ENCODE assay signal across 11 mouse cellular contexts in the genomic region with DNA sequence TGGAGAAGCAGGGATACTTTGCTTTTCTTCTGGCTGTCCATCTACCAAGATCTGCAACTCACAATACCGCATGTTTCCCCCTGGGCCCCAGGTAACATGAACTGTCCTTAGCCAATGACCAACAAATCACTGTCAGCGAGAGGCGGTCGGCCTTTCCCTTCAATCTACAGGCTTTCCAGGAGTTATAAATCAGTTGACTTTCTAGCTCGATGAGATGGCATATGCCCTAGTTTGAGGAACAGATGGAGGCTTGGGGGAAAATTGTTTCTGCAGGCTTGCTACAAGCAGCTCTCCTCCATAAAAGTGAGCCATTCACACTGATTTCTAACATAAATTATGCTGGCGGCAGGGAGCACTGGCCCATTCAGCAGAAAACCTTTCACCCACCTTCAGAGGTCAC.
DNase-seq lines count a peak whose midpoint lies in the region; ATAC-seq and TF ChIP-seq lines count a peak whose summit lies in the region.
"Had no signal": no experiment of that assay in that cellular context is flagged by ENCODE, and none has a peak within 500 bp of the region (broad histone marks: within the 10 kb centered on the region; RNA-seq: fewer than 3 reads in every experiment).

No protein-coding gene starts in this region.

- H3K9me3 ChIP-seq in forebrain, postnatal 0 days (ENCODE audit: low read length) = no peaks in the 10 kb centered on the region
- no peaks in the 10 kb centered on the region for H3K9me3 ChIP-seq in forebrain, embryonic 11.5 days (ENCODE audit: control insufficient read depth, low read length)

- WGBS in forebrain, postnatal 0 days = 61% methylated on average over 6 of the region's 6 CpGs
- WGBS in forebrain, embryonic 11.5 days = 85% methylated on average over 6 of the region's 6 CpGs

- H3K36me3 ChIP-seq in forebrain, postnatal 0 days (ENCODE audit: insufficient read depth) = no peaks in the 10 kb centered on the region
- H3K36me3 ChIP-seq in forebrain, embryonic 11.5 days (ENCODE audit: control insufficient read depth, insufficient read depth, low read length) = no peaks in the 10 kb centered on the region

- no peak overlapping the region for H3K4me2 ChIP-seq in forebrain, postnatal 0 days (ENCODE audit: low read depth)
- no peak overlapping the region for H3K4me2 ChIP-seq in forebrain, embryonic 11.5 days (ENCODE audit: low read depth, low read length, severe bottlenecking)
- H3K4me2 ChIP-seq: liver, embryonic 11.5 days had no signal

- no peaks in the 10 kb centered on the region for H3K4me1 ChIP-seq in forebrain, postnatal 0 days (ENCODE audit: insufficient read depth)
- no peaks in the 10 kb centered on the region for H3K4me1 ChIP-seq in forebrain, embryonic 11.5 days (replicated peaks; ENCODE audit: control insufficient read depth, insufficient read depth, low read length)

- H3K9ac ChIP-seq in forebrain, postnatal 0 days = no peak overlapping the region
- H3K9ac ChIP-seq in forebrain, embryonic 11.5 days (ENCODE audit: low read length) = no peak overlapping the region

- ATAC-seq in forebrain, postnatal 0 days = no peak
- no peak for ATAC-seq in forebrain, embryonic 11.5 days (replicated peaks; ENCODE audit: low FRiP score)
- ATAC-seq in erythroblast, adult 5-6 weeks (replicated peaks; ENCODE audit: low FRiP score, poor library complexity, severe bottlenecking) = no peak

- DNase-seq in forebrain, postnatal 0 days = peak; percentile 39
- DNase-seq in forebrain, embryonic 11.5 days (ENCODE audit: low spot score) = no peak
- DNase-seq in right cerebral cortex, adult 18-20 months = peak; percentile 21
- DNase-seq in right cerebral cortex, postnatal 4 days = no peak
- peak; percentile 74 for DNase-seq in layer of hippocampus, adult 9-11 months
- no peak for DNase-seq in urinary bladder, postnatal 36 days (ENCODE audit: low spot score in 2 of 2)
- no peak for DNase-seq in thymus, postnatal 4 days
- DNase-seq: adrenal gland, postnatal 36 days; kidney, adult 8-10 months had no signal

- no peak overlapping the region for H3K4me3 ChIP-seq in forebrain, postnatal 0 days (ENCODE audit: low read depth, low read length)
- H3K4me3 ChIP-seq in forebrain, embryonic 11.5 days (ENCODE audit: low read depth, low read length) = no peak overlapping the region

- TF ChIP-seq CTCF in forebrain, postnatal 0 days (IDR thresholded peaks at IDR 0.05; ENCODE audit: low read depth) = no peak

- H3K27ac ChIP-seq in forebrain, postnatal 0 days (ENCODE audit: low read depth, low read length) = no peak overlapping the region
- no peak overlapping the region for H3K27ac ChIP-seq in forebrain, embryonic 11.5 days (ENCODE audit: low read depth, low read length)

- H3K27me3 ChIP-seq in forebrain, postnatal 0 days (ENCODE audit: insufficient read depth, low read length) = no peaks in the 10 kb centered on the region
- no peaks in the 10 kb centered on the region for H3K27me3 ChIP-seq in forebrain, embryonic 11.5 days (ENCODE audit: control insufficient read depth, insufficient read depth, low read length)

Comparison
In these comparisons a context has a peak if more than half of its experiments do, and no peak if none do; other contexts are left out.
1. DNase-seq: peak in forebrain, postnatal 0 days (single experiment), right cerebral cortex, adult 18-20 months (single experiment) and layer of hippocampus, adult 9-11 months (single experiment); none in forebrain, embryonic 11.5 days (single experiment), right cerebral cortex, postnatal 4 days (single experiment), urinary bladder, postnatal 36 days (0 of 2) and thymus, postnatal 4 days (single experiment).